Mouse (Mus musculus) CD4-positive helper T cell, adult 2 months (primary cell): ENCODE data around the gene Wbp2nl.
A peak's percentile ranks its signal among the peaks of the same experiment; 100 is the strongest.

Experiments used
- DNase-seq: peaks from one replicate; pipeline ENCODE4 v3.0.0-alpha.2; 2012; ENCODE audit warnings: low read depth, missing footprints, low spot score

The Wbp2nl gene

DNA sequence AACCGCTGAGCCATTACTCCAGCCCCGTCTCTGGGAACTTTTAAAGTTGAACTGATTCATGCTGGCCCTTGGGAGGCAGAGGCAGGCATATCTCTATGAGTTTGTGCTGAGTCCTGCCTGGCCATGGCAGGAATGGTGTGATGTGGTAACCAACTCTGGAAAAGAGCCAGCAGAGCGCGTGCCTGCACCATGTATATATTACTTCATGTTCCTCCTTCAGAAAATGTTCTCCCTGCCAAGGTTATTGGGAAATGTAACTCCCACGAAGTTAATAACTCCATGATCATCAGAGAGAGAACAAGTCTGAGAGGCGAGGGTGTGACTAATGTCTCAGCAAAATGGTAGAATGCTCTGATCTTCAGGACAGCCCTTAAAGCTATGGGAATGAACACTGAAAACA, 19.1 kb downstream of the Wbp2nl start:
- DNase-seq: no peak

DNA sequence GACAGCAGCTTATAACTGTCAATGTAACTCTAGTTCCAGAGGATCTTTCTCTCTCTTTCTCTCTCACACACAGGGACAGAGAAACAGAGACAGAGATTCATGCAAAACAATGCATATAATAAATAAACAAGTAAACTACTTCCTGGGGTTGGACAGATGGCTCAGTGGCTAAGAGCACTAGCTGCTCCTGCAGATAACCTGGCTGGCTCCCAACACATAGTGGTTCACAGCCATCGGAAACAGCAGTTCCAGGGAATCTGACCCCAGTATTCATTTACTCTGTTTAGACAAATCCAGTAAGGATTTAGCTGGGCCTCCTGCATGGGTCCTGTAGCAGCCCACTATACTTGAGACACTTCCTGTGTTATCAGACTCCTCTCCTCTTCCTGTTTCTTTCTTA, 20.9 kb downstream of the Wbp2nl start:
- DNase-seq: no peak

DNA sequence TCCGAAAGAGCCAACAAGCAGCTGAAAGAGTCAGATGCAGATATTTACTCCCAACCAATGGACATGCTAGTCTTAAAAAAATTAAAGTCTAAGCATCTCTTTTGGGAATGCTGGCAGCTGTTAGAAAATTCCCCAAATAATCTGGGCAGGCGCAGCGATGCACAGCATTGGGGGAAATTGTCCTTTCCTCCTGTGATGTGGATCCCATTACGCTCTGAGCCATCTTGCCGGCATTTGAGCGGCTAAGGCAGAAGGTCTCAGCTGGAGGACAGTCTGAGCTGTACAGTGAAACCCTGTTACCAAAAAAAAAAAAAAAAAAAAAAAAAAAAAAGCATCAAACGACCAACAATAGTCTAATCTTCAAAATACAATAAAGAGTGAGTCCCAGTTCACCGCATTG, 23.4 kb downstream of the Wbp2nl start:
- no peak for DNase-seq

DNA sequence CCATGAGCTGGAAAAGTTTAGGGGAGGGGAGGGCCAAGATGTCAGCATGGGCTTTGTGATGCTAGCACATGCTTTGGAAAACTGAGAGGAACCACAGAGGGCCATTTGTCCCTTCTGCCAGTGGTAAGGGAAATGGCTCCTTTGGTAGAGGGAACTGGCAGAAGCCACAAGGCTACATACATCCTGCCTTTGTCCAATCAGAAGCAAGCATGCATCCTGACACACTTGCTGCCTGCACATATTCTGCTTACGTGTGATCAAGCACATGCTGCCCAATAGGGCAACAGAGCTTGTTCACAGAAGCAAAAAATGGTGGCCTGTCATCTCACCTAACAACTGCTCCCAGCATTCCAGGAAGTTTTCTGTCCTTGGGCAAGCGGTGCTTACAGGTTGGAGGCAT, 26.6 kb downstream of the Wbp2nl start:
- no peak for DNase-seq

DNA sequence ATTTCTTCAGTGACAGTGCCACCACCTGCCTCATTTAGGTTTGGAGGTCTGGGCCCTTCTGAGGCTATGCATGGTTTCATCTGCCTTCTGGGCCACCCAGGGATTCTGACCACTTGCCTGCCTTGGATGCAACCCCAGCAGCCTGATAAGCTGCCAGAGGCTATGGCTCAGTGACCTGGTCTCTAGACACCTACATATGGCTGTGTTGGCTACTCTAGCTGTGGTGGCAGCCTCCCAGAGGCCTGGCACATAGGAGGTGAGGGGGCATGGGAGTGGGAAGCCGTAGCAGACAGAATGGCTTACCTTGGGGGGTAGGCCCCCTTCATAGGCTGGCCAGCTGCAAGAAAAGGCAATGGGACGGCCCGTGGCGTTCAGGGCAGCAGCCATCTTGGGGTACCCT, 36.4 kb downstream of the Wbp2nl start:
- DNase-seq: no peak

DNA sequence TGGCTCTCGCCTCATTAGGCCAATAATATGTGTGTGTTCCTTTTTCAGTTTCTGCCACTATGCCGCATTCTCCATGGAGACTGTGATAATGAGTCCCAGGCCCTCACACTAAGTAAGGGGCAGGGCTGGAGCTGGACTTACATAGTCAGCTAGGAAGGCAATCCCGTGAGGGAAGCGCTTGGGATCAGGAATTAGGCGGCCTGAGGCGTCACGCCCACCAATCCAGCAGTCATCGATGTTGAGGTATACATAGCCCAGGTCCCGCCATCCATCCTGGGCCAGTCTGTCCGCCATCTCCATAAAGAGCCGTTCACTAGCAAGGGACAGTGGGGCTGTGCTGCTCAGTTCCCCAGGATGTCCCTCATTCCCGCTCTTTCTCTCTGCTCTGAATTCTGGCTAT, 37.9 kb downstream of the Wbp2nl start:
- DNase-seq: no peak

DNA sequence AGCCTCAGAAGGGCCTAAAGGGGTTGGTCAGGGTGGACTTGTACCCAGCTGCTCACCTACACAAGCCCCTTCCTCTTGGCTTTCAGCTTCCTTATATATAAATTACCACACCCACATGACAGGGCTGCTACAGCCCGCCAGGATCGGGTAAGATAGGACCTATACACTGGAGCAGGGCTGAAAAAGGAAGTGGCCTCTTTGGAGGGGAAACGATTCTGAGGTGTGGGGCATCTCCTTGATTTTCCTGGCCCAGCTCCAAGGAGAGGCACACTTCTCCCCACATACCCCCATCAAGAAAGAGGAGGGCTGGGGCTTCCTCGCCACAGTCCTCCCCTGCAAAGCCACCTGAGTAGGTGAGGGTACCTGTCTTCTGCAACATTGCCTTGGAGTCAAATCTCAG, 39.1 kb downstream of the Wbp2nl start:
- no peak for DNase-seq

DNA sequence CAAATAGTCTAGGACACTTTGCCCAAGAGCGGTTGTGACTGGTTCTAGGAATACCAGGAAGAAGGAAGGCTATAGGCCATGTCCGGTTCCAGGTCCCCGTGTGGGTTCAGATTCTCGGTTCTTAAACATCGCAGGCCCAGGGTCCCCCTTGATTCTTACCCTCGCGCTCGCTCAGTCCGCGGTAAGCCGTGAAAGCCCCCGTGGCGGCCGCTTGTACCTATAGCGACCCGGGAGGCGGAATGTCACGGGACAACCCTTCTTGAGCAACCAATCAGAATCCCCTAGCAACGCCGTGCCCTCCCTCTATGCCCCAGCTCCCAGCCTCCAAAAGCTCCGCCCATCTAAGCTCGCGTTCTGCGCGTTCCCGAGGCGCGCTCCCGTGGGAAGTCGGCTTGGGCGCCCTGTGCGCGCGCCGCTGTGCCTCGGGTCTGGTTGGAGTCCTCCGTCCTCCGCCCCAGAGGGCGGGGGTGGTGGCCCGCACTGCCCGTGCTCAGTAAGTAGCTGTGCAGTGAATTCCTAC, 39.9 kb downstream of the Wbp2nl start, which contains the start of the genes Naga, Pheta2 and Smdt1:
Naga (minus strand) TSS at position 333 of the 520 bp plus-strand sequence.
Pheta2 (plus strand) TSS at position 350 of the 520 bp plus-strand sequence.
Smdt1 (plus strand) TSS at position 367 of the 520 bp plus-strand sequence.
- peak; percentile 96 for DNase-seq

DNA sequence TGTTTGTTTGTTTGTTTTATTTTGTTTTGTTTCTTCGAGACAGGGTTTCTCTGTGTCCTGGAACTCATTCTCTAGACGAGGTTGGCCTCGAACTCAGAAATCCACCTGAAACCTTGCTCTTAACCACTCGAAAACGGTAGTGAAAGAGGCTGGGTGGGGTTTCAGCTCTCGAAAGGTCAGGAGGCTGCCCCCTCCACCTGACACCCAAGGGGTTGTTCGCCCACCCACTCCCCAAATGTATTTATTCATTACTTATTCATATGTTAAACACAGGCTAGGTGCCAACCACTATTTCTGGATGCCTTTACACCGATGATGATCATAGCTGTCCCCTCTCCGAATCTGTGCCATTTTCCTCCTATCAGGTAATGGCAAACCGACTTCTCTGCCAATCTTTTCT, 40.4 kb downstream of the Wbp2nl start:
- no peak for DNase-seq

DNA sequence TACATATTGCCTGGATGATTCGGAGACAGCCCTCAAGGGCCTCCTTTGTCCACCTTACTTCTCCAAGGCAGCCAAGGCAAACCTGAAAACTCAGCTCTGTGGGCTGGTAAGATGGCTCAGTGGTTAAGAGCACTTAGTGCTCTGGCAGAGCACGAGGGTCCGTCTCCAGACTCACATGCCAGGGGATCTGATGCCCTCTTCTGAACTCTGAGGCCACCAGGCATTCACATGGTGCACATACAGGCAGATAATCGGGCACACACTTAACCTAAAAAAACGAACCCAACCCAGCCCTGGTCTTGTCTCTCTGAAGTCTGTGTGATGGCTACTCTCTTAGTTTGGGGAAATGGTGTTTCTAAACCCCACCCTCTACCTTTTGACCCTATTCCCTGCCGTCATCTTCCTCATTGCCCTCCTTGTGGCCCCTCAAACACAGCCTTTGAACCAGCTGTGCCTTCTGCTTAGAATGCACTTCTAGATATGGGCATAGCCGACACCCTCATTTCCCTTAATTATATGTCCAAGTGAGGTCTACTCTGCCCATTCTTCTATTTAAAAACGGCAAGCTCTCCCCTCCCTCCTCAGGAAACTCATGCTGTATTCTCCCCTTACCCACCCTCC, 41.0 kb downstream of the Wbp2nl start:
- DNase-seq: no peak

DNA sequence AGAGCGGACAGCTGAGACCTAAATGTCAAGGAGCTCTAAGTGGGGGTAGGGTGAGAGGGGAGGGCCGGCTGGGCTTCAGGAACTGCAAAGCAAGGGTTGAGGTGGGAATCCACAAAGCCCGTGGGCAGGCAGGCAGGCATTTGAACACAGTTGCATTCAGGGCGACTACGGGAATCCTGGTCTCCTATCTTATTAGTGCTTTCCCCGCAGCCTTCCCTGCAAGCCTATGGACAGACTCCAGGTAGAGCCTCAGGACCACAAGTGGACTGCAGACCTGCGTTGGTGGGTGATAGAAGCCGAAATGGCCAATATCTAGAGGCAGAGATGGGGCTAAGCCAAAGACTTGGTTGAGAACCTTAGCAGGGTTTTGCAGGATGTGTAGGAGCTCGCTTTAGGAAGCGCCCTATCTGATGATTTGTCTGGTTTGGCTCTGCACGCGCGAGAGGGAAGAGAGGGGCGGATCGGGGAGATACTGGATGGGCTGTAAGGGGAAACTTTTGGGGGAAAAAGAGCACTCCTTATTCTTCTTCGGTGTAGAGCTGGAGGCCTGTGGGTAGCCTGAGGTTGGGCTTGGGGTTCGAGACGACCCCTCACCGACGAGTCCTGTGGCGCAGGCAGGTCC, 41.8 kb downstream of the Wbp2nl start:
- no peak for DNase-seq

DNA sequence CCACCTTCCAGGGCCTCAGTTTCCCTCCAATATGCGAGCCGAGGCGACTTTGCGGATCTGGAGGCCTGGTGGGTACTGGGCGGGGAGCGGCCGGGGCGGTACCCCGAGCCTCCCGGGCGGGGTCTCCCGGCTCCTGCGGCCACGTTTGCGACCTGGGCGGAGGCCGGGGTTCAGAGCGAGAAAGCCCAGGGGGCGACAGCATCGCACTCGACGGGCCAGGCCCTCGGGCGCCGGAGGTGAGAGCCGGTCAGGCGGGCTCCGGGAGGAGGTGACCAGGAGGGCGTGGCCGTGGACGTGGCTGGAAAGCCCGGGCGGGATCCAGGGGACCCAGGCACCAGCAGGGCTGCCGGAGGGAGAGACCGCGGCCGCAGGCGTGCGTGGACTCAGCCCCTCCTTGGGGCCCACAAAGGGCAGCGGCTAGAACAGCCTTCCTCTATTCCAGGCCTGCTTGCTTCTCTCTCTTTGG, 42.3 kb downstream of the Wbp2nl start:
- DNase-seq: no peak

DNA sequence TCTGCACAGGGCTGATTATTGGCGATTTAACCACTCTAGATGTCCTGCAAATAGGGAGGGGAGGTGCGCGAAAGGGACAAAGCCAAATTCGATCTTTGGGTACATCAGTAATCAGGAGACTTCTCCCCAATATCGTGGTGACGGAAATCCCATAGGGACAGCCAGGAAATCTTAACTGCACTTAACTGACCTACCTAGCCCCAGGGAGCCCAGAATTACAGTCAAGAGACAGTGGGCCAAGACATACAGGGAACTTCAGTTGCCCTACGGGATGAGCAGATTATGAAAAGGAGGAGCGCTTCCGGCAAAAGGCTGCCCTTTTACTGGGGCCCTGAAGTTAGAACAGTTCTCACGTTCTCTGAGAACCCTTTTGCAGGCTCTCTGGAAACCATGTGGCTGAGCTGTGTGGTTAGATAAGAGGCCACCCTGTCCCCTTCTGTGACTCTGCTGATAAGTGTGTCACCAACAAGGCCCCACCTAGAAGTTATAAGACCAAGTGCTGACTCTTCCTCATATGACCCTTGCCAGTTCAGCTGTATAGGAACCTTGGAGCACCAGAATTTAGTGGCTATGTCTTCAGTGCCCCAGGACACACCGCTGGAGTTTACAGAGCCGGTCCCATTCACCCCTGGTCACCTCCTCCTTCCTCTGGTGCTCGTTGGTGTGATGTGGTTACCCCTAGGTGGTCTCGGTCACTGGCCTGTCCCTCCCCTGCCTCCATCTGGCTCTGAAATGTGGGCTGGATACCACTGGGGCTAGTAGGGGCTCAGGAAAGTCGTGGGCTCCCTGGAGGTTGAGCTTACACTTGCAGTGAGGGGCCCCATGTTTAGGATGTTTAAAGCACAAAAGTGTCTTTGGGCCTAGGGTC, 43.2 kb downstream of the Wbp2nl start:
- peak; percentile 53 for DNase-seq

DNA sequence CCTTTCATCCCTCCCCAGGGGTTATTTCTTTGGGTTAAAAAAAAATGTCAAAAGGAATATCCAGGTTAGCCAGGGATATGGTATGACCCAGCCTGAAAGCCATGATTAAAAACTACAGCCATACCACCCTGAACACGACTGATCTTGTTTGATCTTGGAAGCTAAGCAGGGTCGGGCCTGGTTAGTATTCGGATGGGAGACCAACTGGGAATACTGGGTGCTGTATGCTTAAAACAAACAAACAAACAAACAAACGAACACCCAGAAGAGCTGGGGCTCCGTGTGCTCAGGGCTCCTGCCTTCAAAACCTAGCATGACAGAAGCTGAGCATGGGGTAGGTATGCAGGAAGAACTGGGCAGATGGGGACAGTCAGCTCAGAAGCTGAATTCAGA, 43.8 kb downstream of the Wbp2nl start:
- DNase-seq: no peak

DNA sequence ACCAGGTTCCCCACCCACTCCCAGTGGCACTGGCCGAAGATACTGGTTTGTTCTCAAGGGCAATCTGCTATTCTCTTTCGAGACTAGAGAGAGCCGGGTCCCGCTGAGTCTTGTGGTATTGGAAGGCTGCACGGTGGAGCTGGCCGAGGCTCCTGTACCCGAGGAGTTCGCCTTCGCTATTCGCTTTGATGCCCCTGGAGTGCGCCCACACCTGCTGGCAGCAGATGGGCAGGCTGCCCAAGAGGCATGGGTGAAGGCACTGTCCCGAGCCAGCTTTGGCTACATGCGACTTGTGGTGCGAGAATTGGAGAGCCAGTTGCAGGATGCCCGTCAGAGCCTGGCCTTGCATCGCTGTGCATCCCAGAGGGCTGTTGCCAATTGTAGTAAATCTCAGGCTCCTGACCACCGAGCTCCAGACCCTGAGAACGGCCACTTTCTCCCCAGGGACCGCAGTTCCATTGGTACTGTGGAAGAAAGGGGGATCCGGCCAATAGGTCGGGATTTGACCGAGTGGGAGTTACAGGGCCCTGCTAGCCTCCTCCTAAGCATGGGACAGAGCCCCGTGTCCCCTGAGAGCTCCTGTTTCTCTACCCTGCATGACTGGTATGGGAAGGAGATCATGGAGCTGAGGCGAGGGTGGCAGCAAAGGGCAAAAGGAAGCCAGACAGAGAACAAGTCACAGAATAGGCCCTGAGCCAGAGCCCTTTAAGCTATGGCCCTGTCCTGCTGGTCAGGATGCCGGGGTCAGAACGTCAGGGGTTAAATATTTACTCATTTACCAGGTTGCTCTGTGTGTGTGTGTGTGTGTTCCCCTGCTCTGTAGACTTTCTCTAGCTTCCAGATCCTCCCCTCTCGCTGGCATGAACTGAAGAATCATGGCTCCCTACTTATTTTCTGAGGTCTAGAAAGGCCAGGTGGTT, 44.9 kb downstream of the Wbp2nl start:
- peak; percentile 1 for DNase-seq

DNA sequence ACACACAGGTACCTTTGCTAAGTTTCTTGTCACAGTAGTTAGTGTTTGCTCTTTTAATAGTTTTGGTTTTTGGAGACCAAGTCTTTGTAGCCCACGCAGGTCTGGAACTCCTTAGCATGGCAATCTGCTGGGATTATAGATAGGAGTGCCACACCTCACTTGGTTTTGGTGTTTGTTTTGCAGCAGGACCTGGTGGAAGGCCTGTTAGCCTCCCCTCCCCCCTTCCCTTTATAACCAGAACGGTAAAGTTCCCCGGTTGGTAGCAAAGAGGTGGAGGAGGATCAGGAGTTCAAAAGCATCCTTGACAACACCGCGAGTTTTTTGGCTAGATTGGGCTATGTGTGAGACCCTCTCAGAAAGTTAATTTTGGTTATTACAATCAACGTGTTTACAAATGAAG, 46.2 kb downstream of the Wbp2nl start:
- DNase-seq: peak; percentile 3

DNA sequence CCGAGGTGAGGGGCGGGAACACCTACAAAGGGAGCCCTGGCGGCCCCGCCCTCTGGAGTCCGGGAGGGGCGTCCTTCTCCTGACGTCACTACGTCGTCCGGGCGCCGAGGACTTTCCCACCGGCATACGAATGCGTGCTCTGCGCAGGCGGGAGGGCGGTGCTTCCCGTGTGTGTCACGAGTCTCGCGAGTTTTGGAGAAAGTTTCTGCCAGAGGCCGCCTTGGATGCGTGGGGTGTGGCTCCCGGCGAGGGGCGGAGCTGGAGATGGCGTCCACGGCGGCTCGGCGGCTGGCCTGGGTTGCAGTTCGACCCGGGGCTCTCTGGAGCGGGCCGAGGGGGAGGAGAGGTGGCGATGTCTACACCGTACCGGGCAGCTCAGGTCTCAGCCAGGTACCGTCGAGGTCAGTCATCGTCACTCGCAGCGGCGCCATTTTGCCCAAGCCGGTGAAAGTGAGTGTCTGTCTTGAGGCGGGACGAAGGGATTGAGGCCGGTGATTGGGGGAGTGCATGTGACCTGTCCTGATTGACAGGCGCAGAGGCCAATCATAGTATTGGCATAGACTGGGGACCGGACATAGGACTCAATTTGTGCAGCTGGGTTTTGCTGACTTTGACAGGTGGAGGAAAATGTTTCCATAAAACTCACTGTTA, 47.2 kb downstream of the Wbp2nl start:
- DNase-seq: peak; percentile 98

DNA sequence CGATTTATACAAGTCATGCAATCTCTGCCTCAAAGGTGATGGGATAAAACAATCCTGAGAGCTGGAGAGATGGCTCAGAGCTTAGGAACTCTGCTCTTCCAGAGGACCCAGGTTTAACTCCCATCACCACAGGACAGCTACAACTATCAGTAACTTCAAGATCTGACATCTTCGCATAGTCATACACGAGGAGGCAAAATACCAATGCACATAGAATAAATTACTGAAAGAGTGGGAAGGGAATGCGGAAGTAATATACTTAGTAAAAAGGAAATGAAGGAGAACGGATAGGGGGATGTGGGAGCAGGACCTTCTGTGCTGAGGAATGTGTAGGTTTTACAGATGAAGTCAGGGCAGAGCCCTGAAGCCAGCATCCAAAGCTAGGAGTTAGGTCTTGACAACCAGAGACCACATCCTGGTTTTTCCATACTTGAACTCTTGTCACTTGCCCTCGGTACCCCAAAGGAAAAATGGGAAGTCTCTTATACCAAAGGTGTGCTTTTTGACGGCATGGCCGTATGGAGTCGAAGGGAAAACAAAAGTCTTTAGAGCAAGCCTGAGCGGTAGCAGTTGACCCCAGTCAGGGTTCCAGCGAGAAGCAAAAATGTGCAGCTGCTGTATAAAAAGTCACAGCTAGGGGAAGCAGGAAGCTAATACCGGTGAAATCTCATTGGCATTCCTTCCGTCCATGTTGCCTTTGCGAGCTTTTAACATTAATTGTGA, 48.0 kb downstream of the Wbp2nl start:
- peak; percentile 35 for DNase-seq

DNA sequence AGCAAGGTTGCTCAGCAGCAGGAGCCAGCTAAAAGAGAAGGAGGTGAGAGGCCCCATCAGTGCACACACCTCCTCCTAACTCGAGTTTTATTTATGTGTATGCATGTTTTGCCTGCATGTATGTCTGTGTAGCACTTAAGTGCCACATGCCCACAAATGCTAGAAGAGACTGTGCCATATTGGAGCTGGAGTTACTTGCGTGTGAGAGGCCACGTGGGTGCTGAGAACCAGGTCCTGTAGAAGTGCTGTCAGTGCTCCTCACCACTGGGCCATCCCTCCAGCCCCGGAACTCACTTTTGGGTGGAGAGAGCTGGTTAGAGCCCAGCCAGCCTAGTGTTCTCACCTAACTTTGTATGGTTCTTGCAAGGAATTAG, 48.5 kb downstream of the Wbp2nl start:
- no peak for DNase-seq

DNA sequence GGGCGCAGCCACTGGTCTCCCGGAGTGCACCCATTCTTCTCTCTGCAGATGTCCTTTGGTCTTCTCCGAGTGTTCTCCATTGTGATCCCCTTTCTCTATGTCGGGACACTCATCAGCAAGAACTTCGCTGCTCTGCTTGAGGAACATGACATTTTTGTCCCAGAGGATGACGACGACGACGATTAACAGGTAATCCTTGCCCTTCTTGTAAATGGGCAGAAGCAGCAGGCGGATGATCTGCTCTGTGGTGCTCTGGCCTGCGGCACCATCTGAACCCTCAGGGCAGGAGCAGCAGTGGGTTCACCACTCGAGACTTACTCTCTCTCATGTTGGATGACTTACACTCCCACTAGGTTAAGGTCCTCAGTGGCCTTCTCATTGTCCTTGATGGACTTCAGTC, 49.1 kb downstream of the Wbp2nl start:
- DNase-seq: no peak
